Mouse (Mus musculus) kidney, embryonic 14.5 days (tissue): ENCODE measurements around the gene Gjc1. TPM values are rescaled to one million over a fixed set of nuclear protein-coding genes. Genes with fewer than 3 reads are reported as not detected.

Experiments
- ATAC-seq: fragments of 200-750 bp; cut with Nextera tagmentation; 2 replicates; pipeline ENCODE4 v1.8.0; 2017; ENCODE audit warnings: moderate number of reproducible peaks, mild to moderate bottlenecking, moderate TSS enrichment, moderate library complexity; ENCODE audit not compliant: low FRiP score, low TSS enrichment
- H3K27ac ChIP-seq: fragments of 300-500 bp; sonication (generic); 2 replicates; pipeline ENCODE4 v1.5.1; 2014; ENCODE audit warnings: low read depth, mild to moderate bottlenecking, low read length, moderate library complexity, mixed read lengths
- H3K27me3 ChIP-seq: fragments of 300-500 bp; sonication (generic); 2 replicates; pipeline ENCODE4 v1.6.1; 2014; ENCODE audit warnings: mild to moderate bottlenecking, low read length; ENCODE audit not compliant: control insufficient read depth, insufficient read depth
- H3K36me3 ChIP-seq: fragments of 300-500 bp; sonication (generic); 2 replicates; pipeline ENCODE4 v1.6.1; 2014; ENCODE audit warnings: low read length, mixed read lengths; ENCODE audit not compliant: control insufficient read depth, insufficient read depth
- H3K4me1 ChIP-seq: fragments of 300-500 bp; sonication (generic); 2 replicates; pipeline ENCODE4 v1.6.1; 2014; ENCODE audit warnings: low read length, mixed read lengths; ENCODE audit not compliant: control insufficient read depth, insufficient read depth
- H3K4me2 ChIP-seq: fragments of 300-500 bp; sonication (generic); replicated peaks from 2 replicates; pipeline ENCODE4 v1.6.1; 2014; ENCODE audit warnings: low read depth, mild to moderate bottlenecking, low read length
- H3K4me3 ChIP-seq: fragments of 300-500 bp; sonication (generic); 2 replicates; pipeline ENCODE4 v1.5.1; 2014; ENCODE audit warnings: mild to moderate bottlenecking, low read length
- H3K9ac ChIP-seq: fragments of 300-500 bp; sonication (generic); 2 replicates; pipeline ENCODE4 v1.6.1; 2014; ENCODE audit warnings: low read depth, mild to moderate bottlenecking, low read length, moderate library complexity
- H3K9me3 ChIP-seq: fragments of 300-500 bp; sonication (generic); 2 replicates; pipeline ENCODE4 v1.6.1; 2016; ENCODE audit warnings: low read length; ENCODE audit not compliant: control insufficient read depth
- WGBS: fragments of 180-500 bp; shearing (Covaris S2); extraction: QIAGEN DNeasy Blood & Tissue Kit; methylation state at CpG from one replicate; pipeline ENCODE4 v1.1.7; 2014; 5-methylcytosine and 5-hydroxymethylcytosine counted together
- polyA plus RNA-seq: library from polyadenylated mRNA; unstranded; fragments of >200 nt; fragmentation: Nextera tagmentation; extraction: Ambion mirVana; gene quantifications from 2 replicates; pipeline ENCODE4 v1.2.1, GENCODE M21; 2014

Gjc1 gene
- polyA plus RNA-seq, 1 experiment from 2014 or later = 63.0 TPM

DNA sequence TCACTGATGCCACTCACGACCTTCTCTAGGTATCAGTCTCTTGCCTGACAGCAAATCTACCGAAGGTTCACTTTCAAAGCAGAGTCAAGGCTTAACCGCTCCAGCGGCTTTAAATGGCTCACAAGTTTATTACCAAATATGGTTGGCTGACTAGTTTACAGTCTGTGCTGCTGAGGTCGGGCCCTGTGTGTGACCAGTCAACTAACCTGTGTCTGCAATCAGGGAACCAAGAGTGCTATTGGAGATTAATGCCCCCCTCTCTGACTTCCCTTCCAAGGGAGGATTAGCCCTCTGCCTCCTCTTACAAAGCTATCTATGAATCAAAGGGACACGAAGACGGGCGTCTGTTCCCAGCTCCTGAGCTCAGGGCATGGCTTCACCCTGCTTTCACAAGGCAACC is 25.3 kb downstream of the Gjc1 start:
- Histone ChIP-seq H3K9me3 (no peaks in the 10 kb centered on the region), H3K4me3 (no peak overlapping the region), H3K4me1 (peaks cover 24% of the 10 kb centered on the region), H3K27me3 (no peaks in the 10 kb centered on the region), H3K9ac (no peak overlapping the region), H3K27ac (no peak overlapping the region), H3K4me2 (no peak overlapping the region), H3K36me3 (peaks cover 23% of the 10 kb centered on the region)
- 12% methylated on average over 8 of the region's 8 CpGs for WGBS
- ATAC-seq = peak; percentile 52; the same call in 1 of the 2 replicates

GRCm38 (mm10) chr11:102791682-102792445 is 27.6 kb downstream of the Gjc1 start:
- ATAC-seq = 0 out of 2 replicates have a peak, but pooled peaks have one; percentile 50
- Histone ChIP-seq H3K4me1 (peaks cover 24% of the 10 kb centered on the region), H3K4me2 (no peak overlapping the region), H3K27ac (no peak overlapping the region), H3K4me3 (no peak overlapping the region), H3K27me3 (no peaks in the 10 kb centered on the region), H3K36me3 (0 out of 2 replicates have a peak, but pooled peaks cover 2% of the 10 kb centered on the region), H3K9ac (no peak overlapping the region), H3K9me3 (no peaks in the 10 kb centered on the region)
- 18% methylated on average over 14 of the region's 14 CpGs for WGBS

DNA sequence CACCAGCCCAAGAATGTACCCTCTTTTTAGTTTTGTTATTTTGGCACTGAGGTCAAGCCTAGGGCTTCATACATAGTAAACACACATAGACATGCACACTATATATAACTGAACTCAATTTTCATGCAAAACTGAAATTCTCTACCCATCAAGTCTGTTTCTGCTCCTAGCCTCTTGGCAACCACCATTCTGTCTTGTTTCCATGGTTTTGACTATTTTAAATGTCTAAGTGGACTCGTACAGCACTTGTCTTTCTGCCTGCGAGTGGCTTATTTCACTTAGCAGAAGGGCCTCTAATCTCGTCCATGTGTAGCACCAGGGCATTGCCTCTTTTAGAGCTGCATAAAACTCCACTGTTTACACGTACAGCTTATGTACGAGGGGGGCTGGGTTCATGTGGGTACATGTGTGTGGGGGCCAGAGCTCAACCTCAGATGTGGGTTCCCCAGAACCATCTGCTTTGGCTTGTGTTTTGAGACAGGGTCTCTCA is 31.8 kb downstream of the Gjc1 start:
- H3K9ac ChIP-seq = no peak overlapping the region
- peaks cover 11% of the 10 kb centered on the region for H3K4me1 ChIP-seq
- H3K4me3 ChIP-seq = no peak overlapping the region
- WGBS = 87% methylated on average over 5 of the region's 5 CpGs
- no peak overlapping the region for H3K27ac ChIP-seq
- no peaks in the 10 kb centered on the region for H3K27me3 ChIP-seq
- H3K4me2 ChIP-seq = no peak overlapping the region
- H3K9me3 ChIP-seq = no peaks in the 10 kb centered on the region
- no peak for ATAC-seq
- H3K36me3 ChIP-seq = no peaks in the 10 kb centered on the region

GRCm38 (mm10) chr11:102783443-102783842 is 36.1 kb downstream of the Gjc1 start:
- Histone ChIP-seq H3K4me2 (no peak overlapping the region), H3K36me3 (no peaks in the 10 kb centered on the region), H3K9ac (no peak overlapping the region), H3K27me3 (no peaks in the 10 kb centered on the region), H3K4me1 (peaks cover 13% of the 10 kb centered on the region), H3K9me3 (no peaks in the 10 kb centered on the region), H3K4me3 (no peak overlapping the region), H3K27ac (no peak overlapping the region)
- ATAC-seq = no peak
- WGBS = 70% methylated on average over 7 of the region's 7 CpGs

DNA sequence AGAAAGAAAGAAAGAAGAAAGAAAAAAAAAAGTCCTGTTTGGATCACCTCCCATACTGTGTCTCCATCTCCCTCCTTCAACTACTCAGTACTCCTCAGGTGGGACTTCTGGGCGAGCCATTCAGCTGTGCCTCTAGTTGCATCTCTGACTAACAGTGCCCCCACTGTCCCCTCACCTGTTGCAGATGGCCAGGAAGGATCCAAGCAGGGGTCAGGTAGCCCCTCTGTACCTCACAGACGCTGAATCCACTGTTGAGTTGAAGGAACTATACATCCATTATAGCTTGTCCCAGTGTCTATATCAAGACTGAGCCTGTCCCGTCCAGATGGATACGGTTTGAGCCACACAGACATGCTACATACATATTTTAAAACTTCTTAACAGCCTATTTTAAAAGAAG is 38.0 kb downstream of the Gjc1 start:
- no peaks in the 10 kb centered on the region for H3K27me3 ChIP-seq
- H3K36me3 ChIP-seq = no peaks in the 10 kb centered on the region; the same call in 1 of the 2 replicates
- WGBS = 93% methylated on average over 4 of the region's 4 CpGs
- peaks cover 22% of the 10 kb centered on the region for H3K4me1 ChIP-seq
- no peak overlapping the region for H3K9ac ChIP-seq
- no peaks in the 10 kb centered on the region for H3K9me3 ChIP-seq
- no peak overlapping the region for H3K27ac ChIP-seq
- H3K4me2 ChIP-seq = no peak overlapping the region
- no peak for ATAC-seq
- H3K4me3 ChIP-seq = no peak overlapping the region

DNA sequence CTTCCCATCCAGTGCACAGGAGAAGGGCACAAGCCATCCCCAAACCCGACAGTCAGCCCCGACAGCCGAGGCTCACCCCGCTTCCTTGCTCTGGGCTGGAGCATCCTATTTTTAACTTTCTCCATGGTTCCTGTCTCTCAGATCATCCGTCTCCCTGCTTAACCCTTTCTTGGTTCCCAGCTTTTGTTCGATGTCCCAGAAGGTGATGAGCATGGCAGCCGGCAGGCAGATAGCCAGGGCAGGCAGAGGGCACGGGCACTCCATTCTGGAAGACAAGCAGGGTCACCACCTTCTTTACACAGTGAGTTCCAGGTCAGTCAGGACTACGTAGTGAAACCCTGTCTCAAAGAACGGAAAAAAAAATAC is 38.5 kb downstream of the Gjc1 start:
- no peak overlapping the region for H3K4me3 ChIP-seq
- WGBS = 49% methylated on average over 10 of the region's 10 CpGs
- no peak overlapping the region for H3K27ac ChIP-seq
- no peaks in the 10 kb centered on the region for H3K27me3 ChIP-seq
- H3K4me1 ChIP-seq = peaks cover 22% of the 10 kb centered on the region
- no peak overlapping the region for H3K4me2 ChIP-seq
- no peaks in the 10 kb centered on the region for H3K9me3 ChIP-seq
- no peaks in the 10 kb centered on the region; the same call in 1 of the 2 replicates for H3K36me3 ChIP-seq
- no peak for ATAC-seq
- no peak overlapping the region for H3K9ac ChIP-seq

DNA sequence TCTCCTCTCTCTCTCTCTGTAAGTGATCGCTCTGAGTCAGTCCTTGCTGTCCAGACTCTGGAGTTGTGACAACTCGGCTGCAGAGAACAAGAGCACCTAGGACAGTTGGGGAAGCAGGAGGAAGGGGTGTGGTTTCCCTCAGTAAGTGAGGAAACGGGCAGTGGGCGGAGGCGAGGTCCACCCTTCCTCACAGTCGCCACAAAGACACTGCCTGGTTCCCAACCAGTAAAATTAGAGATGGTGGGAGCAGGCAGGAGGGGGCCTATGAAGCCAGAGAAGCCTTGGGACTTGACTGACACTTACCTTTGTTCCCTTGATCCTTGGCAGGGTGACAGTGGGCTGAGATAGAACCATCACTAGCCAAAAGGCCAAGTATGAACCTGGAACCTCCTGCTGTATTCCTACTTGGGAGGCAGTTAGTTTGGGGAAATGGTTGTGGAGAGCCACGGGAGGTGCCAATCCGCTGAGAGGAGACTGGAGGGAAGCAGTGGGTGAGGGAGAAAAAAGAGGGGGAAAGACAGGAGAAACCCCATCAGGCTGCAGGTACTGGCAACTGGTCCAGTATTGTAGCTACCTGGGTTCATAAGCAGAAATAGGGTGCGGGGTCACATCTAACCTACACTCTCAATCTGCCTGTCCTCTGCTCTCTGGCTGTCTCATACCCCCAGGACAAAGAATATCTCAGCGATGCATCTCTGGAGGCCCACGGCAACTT is 39.1 kb downstream of the Gjc1 start:
- Histone ChIP-seq H3K27ac (no peak overlapping the region), H3K36me3 (no peaks in the 10 kb centered on the region; the same call in 1 of the 2 replicates), H3K27me3 (no peaks in the 10 kb centered on the region), H3K4me1 (peaks cover 25% of the 10 kb centered on the region), H3K9ac (no peak overlapping the region), H3K4me3 (no peak overlapping the region), H3K9me3 (no peaks in the 10 kb centered on the region), H3K4me2 (no peak overlapping the region)
- no peak for ATAC-seq
- WGBS = 39% methylated on average over 11 of the region's 11 CpGs

DNA sequence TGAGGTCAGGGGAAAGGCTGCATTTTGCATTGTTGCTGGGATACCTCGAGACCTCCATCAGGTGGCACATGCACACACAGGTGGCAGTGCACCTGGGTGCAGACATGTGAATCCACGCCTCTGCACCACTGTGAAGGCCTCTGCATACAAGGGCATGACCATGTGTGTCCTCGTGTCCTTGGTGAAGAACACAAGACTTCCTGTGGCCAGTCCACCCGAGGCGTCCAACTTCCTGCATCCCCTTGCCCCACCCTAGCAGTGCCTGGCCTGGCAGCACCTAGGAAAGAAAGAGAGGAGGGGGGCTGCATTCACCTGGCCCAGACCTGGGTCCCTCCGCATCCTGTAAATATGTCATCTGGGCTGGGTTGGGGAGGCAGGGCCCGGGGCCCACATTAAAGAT is 39.7 kb downstream of the Gjc1 start:
- no peak overlapping the region for H3K27ac ChIP-seq
- H3K27me3 ChIP-seq = no peaks in the 10 kb centered on the region
- no peak overlapping the region for H3K9ac ChIP-seq
- H3K4me2 ChIP-seq = no peak overlapping the region
- peaks cover 31% of the 10 kb centered on the region for H3K4me1 ChIP-seq
- no peaks in the 10 kb centered on the region; the same call in 1 of the 2 replicates for H3K36me3 ChIP-seq
- no peak overlapping the region for H3K4me3 ChIP-seq
- ATAC-seq = no peak
- no peaks in the 10 kb centered on the region for H3K9me3 ChIP-seq
- 66% methylated on average over 7 of the region's 7 CpGs for WGBS

DNA sequence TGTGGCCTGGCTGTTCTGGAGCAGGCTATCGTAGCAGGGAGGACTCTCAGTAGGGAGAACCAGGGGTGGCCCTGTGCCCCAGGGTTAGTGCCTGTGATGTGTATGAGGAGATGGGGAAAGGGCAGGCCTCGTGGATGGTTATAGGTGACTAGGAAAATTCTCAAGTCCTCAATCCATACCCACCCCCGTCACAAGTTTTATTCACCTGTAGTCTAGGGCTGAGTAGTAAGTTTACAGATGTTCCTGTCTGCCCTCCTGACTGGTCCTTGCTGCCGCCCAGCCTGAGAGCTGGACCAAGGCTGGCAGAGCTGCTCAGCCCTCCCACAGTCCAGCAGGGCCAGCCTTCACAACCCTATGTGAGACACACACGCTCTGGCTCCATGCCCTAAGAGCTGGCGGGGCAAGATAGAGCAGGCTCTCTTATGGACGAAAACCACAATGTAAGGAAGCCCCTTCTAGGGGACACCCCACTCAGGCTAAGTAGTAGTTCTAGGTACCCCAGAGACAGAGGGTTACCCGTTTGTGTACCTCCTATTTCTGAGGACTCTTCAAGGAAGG is 40.3 kb downstream of the Gjc1 start:
- Histone ChIP-seq H3K36me3 (no peaks in the 10 kb centered on the region; the same call in 1 of the 2 replicates), H3K9me3 (no peaks in the 10 kb centered on the region), H3K4me1 (peaks cover 31% of the 10 kb centered on the region), H3K27me3 (no peaks in the 10 kb centered on the region), H3K27ac (no peak overlapping the region), H3K9ac (no peak overlapping the region), H3K4me3 (no peak overlapping the region), H3K4me2 (no peak overlapping the region)
- 78% methylated on average over 8 of the region's 8 CpGs for WGBS
- no peak for ATAC-seq
